Mouse (Mus musculus) erythroblast, embryonic 14.5 days (primary cell): ENCODE results near the gene Zfp948.

Source experiments
- GATA1 ChIP-seq: IDR thresholded peaks from 2 replicates; pipeline ENCODE4 v1.6.1; 2012; ENCODE audit warnings: low read length, inconsistent platforms, mixed read lengths
- TAL1 ChIP-seq: IDR thresholded peaks from 3 replicates; pipeline ENCODE4 v1.6.1; 2012; ENCODE audit warnings: low read length, inconsistent platforms, mixed read lengths

DNA sequence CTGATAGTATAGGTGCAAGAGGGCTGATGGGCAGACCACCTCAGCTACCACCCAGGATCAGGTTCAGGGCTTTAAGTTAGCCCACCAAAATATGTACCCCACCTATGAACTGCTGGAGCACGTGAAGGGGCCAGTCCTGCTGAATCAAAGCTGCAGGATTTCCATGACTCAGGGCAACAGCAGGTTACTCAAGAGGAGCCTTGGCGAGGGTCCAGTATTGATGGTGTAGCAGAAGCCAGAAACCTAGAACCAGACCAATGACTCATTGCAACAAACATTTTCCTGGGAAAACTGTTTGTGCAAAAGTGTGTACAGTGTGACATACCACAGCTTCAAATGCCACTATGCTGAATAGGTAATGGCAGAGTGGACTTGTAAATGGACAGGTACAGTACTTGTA lies 9.0 kb upstream of the Zfp948 start:
- TF ChIP-seq GATA1, result no peak
- TF ChIP-seq TAL1, result no peak
